Mouse (Mus musculus) adrenal gland, adult 2 months (tissue): ENCODE measurements around the gene Nbea. TPM values are rescaled to one million over a fixed set of nuclear protein-coding genes. Genes with fewer than 3 reads are reported as not detected.
A peak's percentile ranks its signal among the peaks of the same experiment; 100 is the strongest.
"Not testable (repeated sequence)": the region's sequence is repeated elsewhere in the genome, so short reads cannot be mapped to it uniquely, and the experiment has no call there.

Source experiments
- DNase-seq: peaks from one replicate; pipeline ENCODE4 v3.0.0; 2021
- polyA plus RNA-seq: library from polyadenylated mRNA; depleted of rRNA; stranded (reverse); fragments of >200 nt; gene quantifications from 2 replicates; pipeline ENCODE4 v1.2.3, GENCODE M21; 2012
- total RNA-seq, 2 experiments: library from RNA; stranded (reverse); gene quantifications; 2 replicates each; pipeline ENCODE4 v1.2.3; 2021

Gene Nbea
- total and polyA plus RNA-seq, 3 experiments = 9.8 to 21.7 (median 18.8) TPM

DNA sequence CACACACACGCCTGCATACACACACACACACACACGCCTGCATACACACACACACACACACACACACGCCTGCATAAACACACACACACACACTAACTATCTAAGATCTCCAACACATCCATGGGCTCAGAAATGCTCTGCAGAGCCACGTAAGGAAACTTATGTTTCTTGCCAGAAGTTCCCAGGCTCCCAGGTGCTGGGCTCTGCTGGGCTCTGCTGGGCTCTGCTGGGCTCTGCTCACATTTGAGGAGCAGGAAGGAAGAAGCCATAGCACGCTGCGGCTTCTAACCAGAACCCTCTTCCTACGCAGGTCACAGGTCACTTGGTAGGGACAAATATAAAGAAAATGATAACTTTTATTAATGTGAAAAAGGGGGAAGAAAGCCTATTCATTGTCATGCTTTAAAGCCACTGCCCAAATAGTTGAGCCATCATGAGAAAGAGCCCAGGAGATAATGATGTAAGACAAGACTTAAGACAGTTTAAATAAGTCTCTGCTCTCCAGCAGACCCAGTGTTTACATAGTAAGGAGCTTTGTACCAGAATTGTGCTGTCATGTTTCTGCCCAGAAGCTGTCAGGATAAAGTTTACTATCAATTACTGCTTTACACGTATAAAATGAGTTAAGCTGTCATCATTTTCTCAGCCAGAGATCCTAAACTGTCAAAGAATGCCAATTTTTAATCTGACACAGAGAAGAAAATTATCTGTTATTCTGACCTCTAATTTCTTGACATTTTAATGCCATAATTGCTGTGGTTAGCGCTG is 521.6 kb downstream of the Nbea start:
- DNase-seq = no peak

DNA sequence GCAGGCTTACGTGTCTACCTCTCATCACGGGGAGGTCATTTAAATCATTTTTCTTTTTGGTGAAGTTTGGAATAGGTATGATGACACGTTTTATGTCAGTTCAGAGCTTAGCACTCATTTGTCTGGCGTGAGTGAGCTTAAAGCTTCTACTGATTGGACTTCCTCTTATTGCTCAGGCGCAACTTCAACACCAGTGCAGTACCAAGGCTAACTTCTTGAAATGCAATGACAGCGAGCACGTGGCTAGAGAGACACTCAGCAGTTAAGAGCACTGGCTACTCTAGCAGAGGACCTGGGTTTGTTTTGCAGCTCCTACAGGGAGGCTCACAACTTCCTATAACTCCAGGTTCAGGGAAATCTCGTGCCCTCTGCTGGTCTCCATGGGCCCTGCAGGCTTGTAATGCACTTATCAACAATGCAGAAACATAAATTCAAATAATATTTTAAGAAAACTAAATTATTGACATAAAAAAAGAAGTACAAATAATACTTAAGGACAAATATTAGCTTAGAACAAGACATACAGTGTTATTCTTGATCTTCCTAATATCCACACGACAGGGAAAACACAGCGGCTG is 523.2 kb downstream of the Nbea start:
- DNase-seq = no peak

DNA sequence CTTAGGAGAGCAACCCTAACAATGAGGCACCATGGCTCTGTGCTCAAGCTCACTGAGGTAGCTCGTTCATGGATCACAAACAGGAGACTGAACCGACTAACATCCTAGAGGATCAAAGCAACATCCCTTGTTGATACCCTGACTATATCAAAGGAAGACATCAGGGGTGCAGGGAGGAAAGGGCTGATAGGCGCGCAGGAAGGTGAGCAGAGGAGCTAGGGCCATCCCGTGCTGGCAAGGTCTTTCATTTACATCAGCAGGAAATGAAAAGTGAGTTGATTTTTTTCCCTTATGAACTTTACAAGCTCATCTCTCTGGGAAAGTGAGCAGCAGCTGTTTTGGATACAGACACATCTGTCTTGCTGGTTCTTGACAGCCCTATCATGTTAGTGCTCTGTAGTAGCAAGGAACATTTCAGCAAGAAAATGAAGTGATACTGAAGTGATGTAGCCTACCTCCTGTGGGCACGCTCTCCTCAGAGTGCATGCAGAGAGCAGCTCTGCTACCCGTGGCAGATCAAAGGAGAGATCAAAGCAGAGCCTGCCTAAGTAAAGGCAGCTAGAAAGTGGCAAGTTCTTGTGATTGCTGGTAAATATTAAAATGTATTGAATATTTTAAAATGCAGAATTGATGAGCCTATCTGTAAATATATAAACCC is 523.8 kb downstream of the Nbea start:
- DNase-seq = no peak

DNA sequence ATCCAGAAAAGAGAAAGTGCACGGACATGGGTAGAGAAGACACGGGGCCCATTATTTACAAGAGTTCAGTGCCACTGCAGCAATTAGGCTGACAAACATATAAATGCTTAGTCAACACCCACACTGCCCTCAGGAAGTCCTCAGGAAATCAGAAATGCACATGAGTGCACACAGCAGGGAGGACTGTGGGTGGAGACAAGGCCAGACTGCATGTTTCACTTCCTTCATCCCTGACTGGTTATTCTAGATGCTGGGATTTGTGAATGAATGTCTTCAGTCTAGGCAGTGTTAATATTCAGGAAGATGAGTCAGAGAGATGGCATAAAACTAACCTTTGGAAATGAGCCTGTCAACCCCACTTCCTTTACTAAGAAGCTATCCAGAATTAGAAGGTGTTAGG is 531.2 kb downstream of the Nbea start:
- DNase-seq = peak; percentile 17

DNA sequence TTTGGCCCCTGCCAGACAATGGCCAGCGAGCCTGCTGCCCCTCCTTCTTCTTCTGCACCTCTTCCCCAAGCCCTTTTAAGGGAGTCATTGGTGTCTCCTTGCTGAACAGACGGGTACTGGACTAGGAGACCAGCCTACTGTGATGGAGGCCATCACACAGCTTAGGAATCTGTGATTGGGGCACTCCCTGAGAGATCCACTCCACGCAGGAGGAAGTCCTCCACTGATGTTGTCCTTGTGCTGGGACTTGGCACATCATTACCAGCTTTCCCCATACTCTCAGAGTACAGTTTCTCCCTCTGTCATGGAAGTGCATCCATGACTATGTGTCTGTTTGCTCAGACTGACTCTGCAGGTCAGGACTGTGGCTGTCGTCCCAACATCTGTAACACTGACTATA is 531.6 kb downstream of the Nbea start:
- no peak for DNase-seq

DNA sequence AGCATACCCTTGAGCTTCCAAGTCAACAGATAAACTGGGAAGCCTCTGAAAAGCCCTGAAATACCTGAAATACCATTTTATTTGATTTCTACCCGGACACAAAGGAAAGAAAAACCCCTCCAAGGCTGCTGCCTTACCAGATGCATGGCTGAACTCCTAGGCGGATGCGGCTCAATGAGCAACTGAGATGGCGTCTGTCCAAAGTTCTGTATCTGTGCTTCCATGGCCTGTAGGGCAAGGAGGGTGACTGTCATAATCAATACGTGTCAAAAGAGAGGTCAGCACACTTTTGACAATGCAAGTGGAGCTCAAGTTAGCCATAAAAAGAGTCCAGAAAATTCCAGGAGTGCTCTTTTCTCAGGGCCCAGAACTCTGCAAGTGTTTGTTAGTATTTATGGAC is 534.0 kb downstream of the Nbea start:
- DNase-seq = no peak

DNA sequence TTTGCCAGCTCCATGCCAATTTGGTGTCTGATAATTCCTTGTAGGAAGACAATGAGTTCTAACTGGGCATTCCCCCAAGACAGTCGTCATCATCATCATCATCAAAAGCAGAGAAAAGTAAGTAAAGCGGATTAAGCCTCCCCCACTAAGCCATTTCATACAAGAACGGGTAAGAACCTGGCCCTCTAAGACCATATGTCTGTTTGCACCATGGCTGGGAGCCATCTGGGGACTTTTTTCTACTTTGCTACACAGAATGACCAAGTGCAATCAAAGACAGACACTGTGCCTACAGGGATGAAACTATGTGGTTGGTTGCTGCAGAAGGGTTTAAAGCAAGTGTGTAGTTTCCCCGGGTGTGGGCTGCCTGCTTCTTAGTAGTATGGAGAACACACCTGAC is 535.2 kb downstream of the Nbea start:
- no peak for DNase-seq

DNA sequence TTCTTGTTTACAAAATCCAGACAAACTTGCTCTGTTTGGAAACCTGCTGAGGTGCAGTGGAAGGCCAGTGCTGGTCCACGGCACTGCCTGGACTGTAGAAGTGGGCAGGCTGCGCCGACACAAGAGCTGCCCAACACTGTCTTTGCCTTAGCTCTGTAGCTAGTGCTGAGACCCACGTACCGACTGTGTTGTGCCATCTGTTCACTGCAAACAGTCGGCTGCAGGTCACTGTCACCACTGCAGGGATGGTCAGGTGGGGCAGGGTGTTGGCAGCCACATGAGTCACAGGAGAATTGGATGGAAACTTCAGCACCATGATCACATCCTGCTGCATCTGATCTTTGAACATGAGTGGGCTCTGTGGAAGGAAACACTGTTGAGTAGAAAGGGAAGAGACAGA is 536.3 kb downstream of the Nbea start:
- no peak for DNase-seq

DNA sequence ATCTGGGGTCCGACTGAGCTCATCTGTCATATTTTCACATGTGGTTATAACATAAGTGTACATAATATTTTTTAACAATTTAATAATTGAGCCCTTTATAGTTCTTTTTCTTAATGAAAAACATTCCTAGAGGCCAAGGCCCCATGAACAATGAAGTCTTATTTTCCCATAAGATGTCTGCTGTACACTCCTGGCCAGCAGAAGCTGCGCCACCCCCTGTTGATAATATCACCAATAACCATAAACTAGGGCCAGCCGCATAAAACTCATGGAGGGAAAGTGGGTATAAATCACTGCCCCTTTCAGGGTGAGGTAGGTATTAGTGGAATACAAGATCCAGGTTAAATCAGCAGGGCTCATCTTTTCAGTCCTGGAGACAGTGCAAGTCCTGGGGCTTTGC is 537.1 kb downstream of the Nbea start:
- no peak for DNase-seq

DNA sequence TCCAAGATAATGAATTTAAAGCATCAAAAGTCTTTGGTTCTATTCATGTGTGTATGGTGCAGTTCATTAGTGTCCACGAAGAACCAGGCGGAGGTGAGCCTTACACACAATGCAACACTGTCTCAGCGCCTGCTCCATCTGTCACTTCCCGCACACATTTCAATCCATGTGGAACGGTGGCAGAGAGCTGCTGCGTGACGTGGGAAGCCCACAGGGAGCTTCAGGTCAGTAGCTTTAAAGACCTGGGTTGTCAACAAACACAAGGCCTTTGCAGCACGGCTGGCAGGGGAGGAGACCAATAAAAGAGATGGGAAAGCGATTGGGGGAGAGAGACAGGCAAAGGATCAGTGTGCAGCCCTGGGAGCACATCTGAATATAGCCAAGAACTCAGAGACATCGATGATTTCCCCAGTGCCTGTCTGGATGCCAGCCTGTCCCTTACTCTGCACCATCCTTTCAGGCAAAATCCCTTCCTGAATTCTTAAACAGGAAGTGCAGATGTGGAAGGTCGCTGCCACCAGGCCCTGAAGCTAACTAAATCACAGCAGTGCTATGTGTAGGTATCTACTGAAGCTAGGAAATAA is 539.4 kb downstream of the Nbea start:
- DNase-seq = no peak

DNA sequence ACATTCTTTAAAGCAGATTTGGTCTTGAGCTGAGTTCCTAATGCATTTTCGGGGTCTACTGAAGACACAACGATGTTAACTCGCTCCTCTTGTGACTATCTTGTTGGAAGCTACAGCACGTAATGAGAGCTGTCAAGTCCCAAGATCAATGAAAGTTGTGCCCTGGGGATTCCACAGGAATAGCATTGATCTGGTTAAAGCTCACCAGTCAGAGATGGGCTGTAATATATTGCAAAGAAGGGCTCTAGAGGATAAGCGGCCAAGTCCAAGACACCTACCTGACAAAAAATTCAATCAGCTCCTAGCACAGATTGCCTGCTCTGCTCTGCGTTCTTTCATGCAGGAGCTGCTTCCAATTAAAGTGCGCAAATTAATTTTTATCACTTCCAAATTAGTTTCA is 545.8 kb downstream of the Nbea start:
- DNase-seq = no peak

DNA sequence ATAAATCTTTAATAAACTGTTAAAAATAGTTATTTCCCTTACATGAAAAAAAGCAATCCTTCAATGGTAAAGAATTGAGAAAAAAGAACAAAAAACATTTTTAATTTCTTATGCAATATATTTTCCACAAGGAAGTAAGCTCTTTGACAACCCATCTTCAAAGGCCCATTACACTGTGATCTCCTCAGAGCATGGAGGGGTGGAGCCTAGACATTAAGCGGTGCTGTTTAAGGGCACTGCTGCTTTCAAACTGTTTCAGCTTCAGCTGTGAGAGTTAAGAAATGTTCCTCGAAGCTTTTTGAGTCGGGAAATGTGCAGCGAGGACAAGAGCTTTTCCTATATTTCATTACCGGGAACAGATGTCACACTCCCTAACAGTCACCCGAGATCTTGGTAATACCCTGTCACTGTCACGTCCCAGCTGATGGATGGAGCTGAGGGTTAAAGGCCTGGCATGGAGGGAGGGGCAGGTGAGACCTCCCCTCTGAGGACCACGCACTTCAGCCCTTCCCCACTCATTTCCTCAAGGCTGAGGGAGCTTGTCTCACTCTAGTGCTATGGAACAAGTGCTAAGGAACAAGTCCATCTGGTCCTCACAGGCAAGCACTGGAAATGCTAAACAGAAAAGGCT is 547.8 kb downstream of the Nbea start:
- no peak for DNase-seq

DNA sequence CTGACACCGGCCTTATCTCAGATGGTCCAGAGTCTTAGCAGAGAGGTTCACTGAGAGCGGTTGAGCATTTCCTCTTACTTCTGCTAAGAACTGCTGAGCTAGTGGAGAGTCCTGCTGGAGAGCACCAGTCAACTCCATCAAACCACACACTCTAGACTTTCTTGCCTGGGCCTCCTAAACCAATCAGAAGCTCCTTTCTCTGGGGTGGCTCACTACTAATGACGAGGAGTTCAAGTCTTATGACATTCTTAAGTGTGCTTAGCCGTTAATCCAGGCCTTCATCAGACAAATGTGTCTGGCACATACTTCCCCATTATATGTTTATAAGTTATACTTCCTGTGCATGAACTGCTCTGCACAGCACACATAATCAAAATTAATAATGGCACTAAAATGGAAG is 556.4 kb downstream of the Nbea start:
- DNase-seq = no peak

DNA sequence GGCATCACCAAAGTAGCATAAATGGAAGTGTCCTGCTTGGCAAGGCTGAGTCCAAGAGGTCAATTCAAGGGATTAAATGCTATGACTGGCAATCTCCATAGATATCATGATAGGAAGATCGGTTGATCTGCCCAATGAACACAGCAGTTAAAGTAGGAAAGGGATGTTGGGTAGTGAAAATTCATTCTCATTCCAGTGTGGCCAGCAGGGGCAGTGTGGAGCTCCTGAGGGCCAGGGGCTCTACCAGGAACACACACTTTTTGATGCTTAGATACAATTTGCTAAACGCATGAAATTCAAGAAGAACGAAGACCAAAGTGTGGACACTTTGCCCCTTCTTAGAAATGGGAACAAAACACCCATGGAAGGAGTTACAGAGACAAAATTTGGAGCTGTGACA is 561.5 kb downstream of the Nbea start:
- DNase-seq = not testable (repeated sequence)

DNA sequence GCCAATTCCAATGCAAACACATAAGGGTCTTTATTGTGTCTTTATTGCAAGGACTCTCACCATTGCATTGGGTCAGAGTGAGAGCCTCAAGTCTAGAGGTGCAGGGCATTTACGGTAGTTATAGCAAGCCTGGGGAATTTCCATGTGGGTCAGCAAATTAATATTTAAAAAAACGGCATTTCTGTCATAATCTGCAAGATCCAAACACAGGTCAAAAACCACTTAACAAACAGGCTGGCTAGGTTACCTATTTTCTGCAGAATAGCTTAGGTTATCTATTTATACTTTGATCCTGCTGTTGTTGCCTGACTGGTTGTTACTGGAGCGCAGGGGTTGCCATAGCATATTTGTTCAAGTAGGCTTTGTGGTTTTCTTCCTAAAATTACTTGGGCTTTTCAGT is 565.1 kb downstream of the Nbea start:
- no peak for DNase-seq

DNA sequence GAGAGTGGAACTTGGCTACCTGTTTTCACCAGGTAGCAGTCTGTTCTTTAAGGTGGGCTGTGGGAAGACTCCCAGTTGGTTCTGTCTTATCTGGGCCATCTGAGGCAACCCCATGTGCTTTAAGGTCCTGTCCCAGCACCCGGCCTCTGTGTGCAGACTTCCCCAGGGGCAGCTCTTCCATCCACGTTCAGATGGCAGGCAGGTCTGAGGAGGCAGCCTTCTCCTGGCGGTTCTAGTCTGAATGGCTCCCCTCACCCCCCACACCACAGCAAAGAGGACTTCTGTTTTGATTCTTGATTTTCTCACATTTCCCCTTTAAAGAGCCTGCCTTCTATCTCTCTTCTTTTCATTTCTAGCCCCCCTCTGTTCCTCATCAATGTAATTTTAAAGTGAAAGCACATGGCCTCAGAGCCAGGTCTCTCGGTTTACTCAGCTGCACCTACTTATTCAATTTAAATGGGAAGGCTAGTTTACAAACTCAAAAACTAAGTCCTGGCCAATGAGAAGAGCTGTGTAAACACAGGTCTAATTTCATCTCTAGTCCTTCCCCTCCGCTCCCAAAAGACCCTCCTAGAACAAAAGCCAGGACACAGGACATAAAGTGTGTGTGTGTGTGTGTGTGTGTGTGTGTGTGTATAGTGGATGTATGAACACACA is 570.9 kb downstream of the Nbea start:
- DNase-seq = no peak

DNA sequence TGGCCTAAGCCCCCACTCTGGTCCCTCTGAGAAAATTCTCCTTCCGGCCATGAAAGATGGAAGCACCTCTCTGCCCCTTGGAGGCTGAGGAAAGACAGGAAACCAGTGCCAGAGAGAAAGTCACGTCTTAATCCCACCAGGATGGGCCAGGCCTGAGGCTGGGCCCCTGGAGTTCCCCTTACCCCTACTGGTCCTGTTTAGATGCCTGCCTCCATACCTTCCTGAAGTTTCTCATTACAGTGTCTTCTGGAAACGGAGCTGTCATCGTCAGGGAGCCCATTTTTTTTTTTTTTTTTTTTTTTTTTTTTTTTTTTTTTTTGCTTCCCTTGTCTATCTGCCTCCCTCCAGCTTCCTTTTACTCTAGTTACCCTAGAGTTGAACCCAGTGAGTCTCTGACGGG is 571.5 kb downstream of the Nbea start:
- DNase-seq = no peak

DNA sequence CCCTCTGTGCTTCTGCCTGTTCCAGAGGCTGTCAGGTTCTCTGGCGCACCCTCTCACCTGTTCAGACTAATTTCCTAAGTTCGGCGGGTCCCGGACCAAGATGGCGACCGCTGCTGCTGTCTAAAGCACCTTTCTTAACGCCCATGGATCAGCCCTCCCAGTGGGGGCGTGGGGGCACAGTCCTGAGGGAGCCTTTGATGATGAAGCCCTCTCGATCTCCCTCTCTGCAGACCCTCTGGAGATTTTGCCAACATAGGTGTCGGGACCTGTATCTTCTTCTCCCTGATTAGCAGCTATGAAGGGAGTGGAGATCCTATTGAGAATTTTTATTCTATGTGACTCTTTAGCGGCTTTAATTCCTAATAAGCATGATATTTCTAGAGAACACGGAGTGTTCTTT is 573.3 kb downstream of the Nbea start:
- DNase-seq = no peak

DNA sequence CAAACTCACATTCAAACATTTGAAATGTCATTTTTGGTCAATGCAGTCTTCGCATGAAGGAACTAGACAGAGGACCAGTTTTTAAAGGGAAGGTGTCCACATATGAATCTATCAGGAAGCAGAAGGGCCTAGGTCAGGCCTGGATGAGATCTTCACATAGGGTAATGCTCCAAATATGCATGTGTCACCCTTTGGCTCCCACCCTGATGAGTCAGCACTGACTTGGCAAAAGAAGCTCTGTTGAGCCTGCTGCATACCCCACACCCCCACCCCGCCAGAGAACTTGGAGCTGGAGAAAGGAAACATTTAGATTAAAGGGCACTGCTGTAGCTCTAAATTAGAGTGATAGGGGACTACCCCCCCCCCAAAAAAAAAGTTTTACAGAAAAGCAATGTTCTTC is 583.2 kb downstream of the Nbea start:
- DNase-seq = peak; percentile 89

DNA sequence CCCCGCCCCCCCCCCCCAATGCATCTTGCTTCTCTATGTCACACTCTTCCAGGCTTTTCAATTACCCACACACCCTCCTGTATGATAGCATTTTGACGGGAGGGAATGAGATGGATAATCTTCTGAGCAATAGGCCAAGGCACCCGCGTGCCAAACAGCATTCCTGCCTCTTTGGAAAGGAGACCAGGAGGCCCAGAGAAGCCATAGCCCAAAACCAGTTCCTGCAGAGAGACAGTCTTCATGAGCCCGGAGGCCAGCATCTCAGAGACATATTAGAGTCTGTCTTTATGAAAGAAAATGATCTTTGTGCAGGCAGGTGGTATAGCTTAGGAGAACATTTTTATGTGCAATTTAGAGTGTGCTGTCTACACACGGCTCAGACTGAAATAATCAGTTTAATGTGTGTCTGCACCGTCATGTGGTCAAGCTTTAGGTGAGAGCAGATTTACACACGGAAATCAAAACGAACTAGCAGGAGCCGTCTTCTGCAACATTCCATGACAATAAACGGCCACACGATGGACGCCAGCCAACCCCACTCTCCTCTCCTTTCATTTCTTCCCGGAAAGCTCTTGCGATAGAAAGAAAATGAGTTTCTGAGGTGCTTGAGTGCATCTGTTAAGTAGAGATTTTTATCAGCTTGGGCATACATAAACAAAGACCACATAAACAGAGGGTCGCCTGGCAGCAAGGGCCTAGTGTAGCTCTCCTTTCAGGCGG is 584.0 kb downstream of the Nbea start:
- DNase-seq = no peak

DNA sequence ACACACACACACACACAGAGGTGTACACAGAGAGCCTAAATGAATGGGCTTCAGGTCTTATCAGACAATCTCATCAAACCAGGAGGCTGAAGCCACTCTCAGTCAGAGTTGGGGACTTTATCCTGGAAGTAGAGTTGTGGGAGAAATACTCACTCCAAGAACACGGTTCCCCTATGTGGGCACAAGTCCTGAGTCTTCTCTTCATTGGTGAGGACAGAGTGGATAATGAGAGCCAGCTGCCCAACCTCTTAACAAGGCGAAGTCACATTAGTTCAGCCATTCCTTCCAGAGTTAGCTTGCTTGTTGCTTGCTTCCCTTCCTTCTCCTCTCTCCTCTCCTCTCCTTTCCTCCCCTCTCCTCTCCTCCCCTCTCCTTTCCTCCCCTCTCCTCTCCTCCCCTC is 584.8 kb downstream of the Nbea start:
- DNase-seq = no peak

DNA sequence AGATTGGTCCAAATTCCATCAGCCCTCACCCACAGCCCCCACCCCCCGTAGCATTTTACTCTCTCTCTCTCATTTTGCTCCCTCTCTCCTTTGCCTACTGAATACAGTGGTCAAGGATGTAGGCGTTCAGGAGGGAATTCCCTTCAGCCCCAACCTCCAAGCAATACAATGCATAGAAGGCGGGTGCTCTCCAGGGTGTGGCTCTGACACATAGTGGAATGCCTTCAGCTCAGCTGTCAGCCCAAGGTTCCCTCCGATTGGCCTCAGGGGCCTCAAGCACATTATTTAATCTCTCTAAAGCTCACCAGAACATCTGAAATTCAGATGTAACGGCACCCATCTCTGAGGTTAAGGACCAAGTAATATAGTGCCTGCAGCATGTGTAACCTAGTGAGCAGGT is 590.2 kb downstream of the Nbea start:
- no peak for DNase-seq
